Mouse (Mus musculus) heart, postnatal 0 days (tissue): ENCODE results near the gene Sumo2.

Experiments
- CTCF ChIP-seq: IDR thresholded peaks from 2 replicates; pipeline ENCODE4 v1.5.1; 2016; ENCODE audit warnings: antibody characterized with exemption, control low read depth, low read depth
- EP300 ChIP-seq: IDR thresholded peaks from 2 replicates; pipeline ENCODE4 v1.6.1; 2016; ENCODE audit warnings: antibody characterized with exemption, low read depth

- TF ChIP-seq EP300 = no peak
- TF ChIP-seq CTCF = no peak
Measured at GRCm38 (mm10) chr11:115536038-115536681, at the start of gene Sumo2.
